Mouse (Mus musculus): ENCODE measurements at regions not wholly inside any gene's neighbourhood (a gene's known extent, or its start where the extent isn't known, plus 50 kb on each side); places are given as distances from the start of the nearest gene placed in this dataset.

- TF ChIP-seq CTCF (IDR thresholded peaks at IDR 0.05; ENCODE audit: borderline replicate concordance, extremely low read depth, insufficient read depth, insufficient read length) (no peak), POLR2A (IDR thresholded peaks at IDR 0.05; ENCODE audit: borderline replicate concordance, extremely low read depth, insufficient read depth, insufficient read length, poor library complexity, severe bottlenecking) (no peak)
Measured at GRCm38 (mm10) chr9:46702901-46703636, 295.5 kb upstream of the Gm4791 start.

All from brain, embryonic 14.5 days (tissue).